Mouse (Mus musculus) heart, embryonic 15.5 days (tissue): ENCODE measurements around the gene Supt3. TPM values are rescaled to one million over a fixed set of nuclear protein-coding genes. Genes with fewer than 3 reads are reported as not detected.
A peak's percentile ranks its signal among the peaks of the same experiment; 100 is the strongest.

ENCODE experiments used
- ATAC-seq: fragments of 200-750 bp; cut with Nextera tagmentation; replicated peaks from 2 replicates; pipeline ENCODE4 v1.8.0; 2017; ENCODE audit warnings: low read depth, moderate TSS enrichment; ENCODE audit not compliant: insufficient number of reproducible peaks, insufficient read depth, low FRiP score
- H3K27ac ChIP-seq: fragments of 300-500 bp; sonication (generic); 2 replicates; pipeline ENCODE4 v1.5.1; 2015; ENCODE audit warnings: mild to moderate bottlenecking, inconsistent platforms
- H3K27me3 ChIP-seq: fragments of 300-500 bp; sonication (generic); 2 replicates; pipeline ENCODE4 v1.6.1; 2015; ENCODE audit warnings: inconsistent platforms
- H3K36me3 ChIP-seq: fragments of 300-500 bp; sonication (generic); 2 replicates; pipeline ENCODE4 v1.6.1; 2015; ENCODE audit warnings: mild to moderate bottlenecking, inconsistent platforms
- H3K4me1 ChIP-seq: fragments of 300-500 bp; sonication (generic); replicated peaks from 2 replicates; pipeline ENCODE4 v1.6.1; 2015; ENCODE audit warnings: inconsistent platforms
- H3K4me2 ChIP-seq: fragments of 300-500 bp; sonication (generic); 2 replicates; pipeline ENCODE4 v1.6.1; 2015; ENCODE audit warnings: inconsistent platforms, mild to moderate bottlenecking, moderate library complexity
- H3K4me3 ChIP-seq: fragments of 300-500 bp; sonication (generic); 2 replicates; pipeline ENCODE4 v1.5.1; 2015; ENCODE audit warnings: mild to moderate bottlenecking, inconsistent platforms
- H3K9ac ChIP-seq: fragments of 300-500 bp; sonication (generic); 2 replicates; pipeline ENCODE4 v1.6.1; 2015; ENCODE audit warnings: mild to moderate bottlenecking, inconsistent platforms
- H3K9me3 ChIP-seq: fragments of 300-500 bp; sonication (generic); replicated peaks from 2 replicates; pipeline ENCODE4 v1.6.1; 2016; ENCODE audit warnings: inconsistent platforms
- WGBS: fragments of 180-500 bp; shearing (Covaris S2); methylation state at CpG from one replicate; pipeline ENCODE4 v1.1.7; 2015; ENCODE audit warnings: mixed read lengths; 5-methylcytosine and 5-hydroxymethylcytosine counted together
- polyA plus RNA-seq: library from polyadenylated mRNA; unstranded; fragments of >200 nt; fragmentation: Nextera tagmentation; extraction: Ambion mirVana; gene quantifications from 2 replicates; pipeline ENCODE4 v1.2.1, GENCODE M21; 2015

The Supt3 gene
- polyA plus RNA-seq, 1 experiment from 2014 or later: 20.7 TPM

- H3K4me2 ChIP-seq: no peak overlapping the region
- no peak for ATAC-seq
- no peak overlapping the region for H3K27ac ChIP-seq
- H3K9me3 ChIP-seq: no peaks in the 10 kb centered on the region
- H3K4me3 ChIP-seq: no peak overlapping the region
- H3K27me3 ChIP-seq: no peaks in the 10 kb centered on the region
- no peak overlapping the region for H3K9ac ChIP-seq
- H3K36me3 ChIP-seq: no peaks in the 10 kb centered on the region
- no peaks in the 10 kb centered on the region for H3K4me1 ChIP-seq
- WGBS: 84% methylated on average over 14 of the region's 14 CpGs
Observed at GRCm38 (mm10) chr17:45144656-45145055, 367.7 kb downstream of the Supt3 start.

- Histone ChIP-seq H3K27ac (no peak overlapping the region), H3K4me1 (no peaks in the 10 kb centered on the region), H3K27me3 (no peaks in the 10 kb centered on the region), H3K4me2 (no peak overlapping the region), H3K4me3 (no peak overlapping the region), H3K9ac (no peak overlapping the region), H3K9me3 (no peaks in the 10 kb centered on the region), H3K36me3 (no peaks in the 10 kb centered on the region)
- no peak for ATAC-seq
- 89% methylated on average over 17 of the region's 17 CpGs for WGBS
Observed at GRCm38 (mm10) chr17:45151312-45151929, 374.5 kb downstream of the Supt3 start.

DNA sequence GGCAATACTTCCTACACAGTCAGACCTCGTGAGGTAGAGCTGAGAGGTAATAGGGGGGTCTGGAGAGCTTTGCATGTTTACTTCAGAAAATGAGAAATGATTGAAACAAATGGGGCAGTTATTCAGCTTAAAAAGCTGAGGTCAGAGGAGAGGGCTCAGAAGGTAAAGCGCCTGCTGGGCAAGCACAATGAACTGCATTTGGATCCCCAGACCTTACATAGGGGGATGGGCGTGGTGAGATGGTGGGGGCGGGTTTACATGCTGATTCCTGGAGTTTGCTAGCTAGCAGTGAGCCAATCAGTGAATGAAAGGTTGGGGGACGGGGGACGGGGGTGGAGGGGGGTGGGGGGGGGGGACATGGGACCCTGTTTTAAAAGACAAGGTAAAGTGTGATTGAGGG is 376.8 kb downstream of the Supt3 start:
- H3K9me3 ChIP-seq: no peaks in the 10 kb centered on the region
- ATAC-seq: no peak
- H3K9ac ChIP-seq: no peak overlapping the region
- 56% methylated on average over 6 of the region's 6 CpGs for WGBS
- H3K27ac ChIP-seq: no peak overlapping the region
- H3K4me1 ChIP-seq: peaks cover 9% of the 10 kb centered on the region
- no peaks in the 10 kb centered on the region for H3K36me3 ChIP-seq
- no peaks in the 10 kb centered on the region for H3K27me3 ChIP-seq
- H3K4me3 ChIP-seq: no peak overlapping the region
- H3K4me2 ChIP-seq: no peak overlapping the region

DNA sequence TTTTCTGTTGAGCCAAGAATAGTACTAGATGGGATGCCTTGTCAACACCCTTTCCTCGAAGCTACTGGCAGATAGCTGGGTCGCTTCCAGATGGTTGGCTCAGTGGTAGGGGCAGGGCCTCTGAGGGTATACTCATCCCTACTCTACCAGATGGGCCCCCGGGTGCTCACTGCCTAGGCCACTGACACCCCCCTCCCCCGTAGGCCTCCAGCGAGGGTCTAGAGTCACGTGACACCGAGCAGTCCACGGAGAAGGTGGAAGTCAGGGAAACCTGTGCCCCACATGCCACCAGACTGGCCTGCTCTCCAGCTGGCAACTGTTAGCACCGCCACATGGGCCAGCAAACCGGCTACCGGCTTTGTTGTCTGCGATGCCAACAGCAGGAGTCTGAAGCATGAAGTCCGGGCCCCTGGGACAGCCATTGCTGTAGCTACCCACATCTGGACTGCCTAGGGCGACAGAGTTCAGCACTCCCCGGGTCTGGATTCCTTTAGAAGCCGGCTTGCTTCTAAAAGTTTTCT is 381.3 kb downstream of the Supt3 start:
- peak; percentile 93 for ATAC-seq
- H3K4me1 ChIP-seq: peaks cover 16% of the 10 kb centered on the region
- 27% methylated on average over 16 of the region's 16 CpGs for WGBS
- H3K9me3 ChIP-seq: no peaks in the 10 kb centered on the region
- peak overlapping the region; percentile 42 for H3K4me2 ChIP-seq
- no peaks in the 10 kb centered on the region for H3K36me3 ChIP-seq
- no peak overlapping the region for H3K9ac ChIP-seq
- H3K27ac ChIP-seq: peak overlapping the region; percentile 87
- H3K4me3 ChIP-seq: no peak overlapping the region
- no peaks in the 10 kb centered on the region for H3K27me3 ChIP-seq

DNA sequence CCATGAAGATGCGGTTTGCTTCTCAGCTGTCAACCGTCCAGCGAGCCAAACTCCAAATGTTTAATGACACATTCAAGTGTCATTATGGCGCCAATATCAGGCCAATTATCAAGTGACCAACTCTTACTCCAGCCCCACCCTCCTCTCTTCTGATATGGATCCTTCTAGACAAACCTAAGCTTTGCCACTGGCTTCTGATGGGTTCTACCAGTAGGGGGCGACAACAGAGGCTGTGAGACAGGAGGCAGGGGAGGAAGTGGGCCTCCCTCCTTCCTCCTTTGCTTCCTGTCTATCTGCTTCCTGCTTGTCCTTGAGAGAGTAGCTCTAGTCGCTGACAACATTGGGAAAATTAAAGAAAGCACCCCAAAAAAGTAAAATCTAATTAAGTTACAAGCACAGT is 383.7 kb downstream of the Supt3 start:
- Histone ChIP-seq H3K27me3 (no peaks in the 10 kb centered on the region), H3K4me2 (no peak overlapping the region), H3K9me3 (no peaks in the 10 kb centered on the region), H3K27ac (no peak overlapping the region), H3K9ac (no peak overlapping the region), H3K4me3 (no peak overlapping the region), H3K36me3 (no peaks in the 10 kb centered on the region), H3K4me1 (peaks cover 16% of the 10 kb centered on the region)
- no peak for ATAC-seq
- WGBS: 84% methylated on average over 6 of the region's 6 CpGs

DNA sequence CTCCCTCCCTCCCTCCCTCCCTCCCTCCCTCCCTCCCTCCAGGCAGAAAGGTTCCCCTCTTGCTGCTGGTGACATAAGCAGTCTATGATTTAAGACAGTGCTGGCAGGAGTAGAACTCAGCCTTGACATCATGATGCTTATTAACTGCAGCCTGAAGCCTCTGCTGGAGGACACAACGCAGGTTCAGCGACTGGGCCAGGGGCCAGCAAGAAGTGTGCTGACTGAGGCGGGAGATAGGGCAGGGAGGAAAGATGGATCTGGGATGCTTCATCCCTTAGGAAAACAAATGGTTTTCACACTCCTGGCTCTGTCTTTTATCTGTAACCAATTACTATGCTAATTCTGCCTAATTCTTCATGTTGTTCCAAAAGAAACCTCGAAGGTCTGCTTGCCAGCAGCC is 388.8 kb downstream of the Supt3 start:
- 9% methylated on average over 4 of the region's 4 CpGs for WGBS
- H3K27me3 ChIP-seq: no peaks in the 10 kb centered on the region
- no peaks in the 10 kb centered on the region for H3K36me3 ChIP-seq
- H3K4me2 ChIP-seq: no peak overlapping the region
- H3K9ac ChIP-seq: no peak overlapping the region
- H3K4me3 ChIP-seq: no peak overlapping the region
- ATAC-seq: 0 out of 2 replicates have a peak, but pooled peaks have one; percentile 24
- H3K4me1 ChIP-seq: peaks cover 3% of the 10 kb centered on the region
- H3K9me3 ChIP-seq: no peaks in the 10 kb centered on the region
- no peak overlapping the region for H3K27ac ChIP-seq

Other genes starting within 250 kb of the Supt3 start
- 0.23 and 0.61 TPM in 2 replicates for gene Runx2, start 37.6 kb downstream of the Supt3 start, polyA plus RNA-seq